Mouse (Mus musculus): ENCODE results near the gene Cox10.

DNA sequence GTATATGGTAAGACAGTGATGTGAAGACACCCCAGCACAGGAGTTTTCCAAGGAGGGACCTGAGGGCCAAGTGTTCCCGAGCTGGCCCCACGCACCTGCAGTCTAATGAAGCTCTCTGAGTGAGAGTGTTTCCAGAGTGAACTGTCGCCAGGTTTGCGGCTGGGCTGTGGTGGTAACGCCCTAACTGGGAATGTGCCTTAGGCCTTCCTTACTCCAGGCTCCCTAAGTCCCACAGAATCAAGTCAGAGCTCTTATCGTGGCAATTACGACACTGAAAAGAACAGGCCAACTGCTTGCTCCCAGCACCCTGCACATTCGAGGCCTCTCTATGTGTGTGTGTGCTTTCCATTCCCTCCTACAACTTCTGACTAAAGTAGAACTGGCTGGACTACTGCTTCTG, 51.8 kb downstream of the Cox10 start:
- TF ChIP-seq FLI1 (IDR thresholded peaks at IDR 0.05; ENCODE audit: low read length) (no peak), GATA1 (IDR thresholded peaks at IDR 0.05; ENCODE audit: borderline replicate concordance, low read length) (no peak)

All from megakaryocyte, embryonic 14.5 days (primary cell).